Mouse (Mus musculus) cerebellum, postnatal 25 days (tissue): Measurements from ENCODE around the gene Rps6kl1.

ENCODE experiments used
- DNase-seq, 2 experiments: peaks; one replicate each; pipeline ENCODE4 v3.0.0; 2021; ENCODE audit warnings: mixed read lengths in 2 of 2

Rps6kl1 gene

DNA sequence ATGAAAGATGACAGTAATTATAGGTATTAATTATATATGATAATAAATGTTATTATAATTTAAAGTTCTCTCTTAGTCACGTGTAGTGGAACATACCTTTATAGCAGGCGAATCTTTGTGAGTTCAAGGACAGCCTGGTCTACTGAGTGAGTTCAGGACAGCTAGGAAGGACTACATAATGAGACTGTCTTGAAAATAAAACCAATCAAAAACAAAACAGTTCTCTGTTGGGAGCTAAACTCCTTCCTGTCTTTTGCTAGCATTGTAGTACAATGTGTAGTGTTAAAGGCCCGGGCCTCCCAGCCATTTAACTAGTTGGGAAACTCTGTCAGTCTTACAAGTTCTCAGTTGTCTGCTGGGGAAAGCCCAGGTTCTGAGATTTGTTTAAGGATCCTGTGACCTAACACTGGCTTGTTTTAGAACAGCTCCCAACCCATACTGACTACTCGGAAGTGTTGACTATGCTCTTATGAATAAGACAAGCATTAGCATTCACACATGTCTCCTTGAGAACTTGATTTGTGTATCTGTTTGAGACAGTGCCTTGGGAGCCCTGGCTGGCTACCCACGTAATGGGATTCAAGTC, 49.5 kb downstream of the Rps6kl1 start:
- DNase-seq: no peak

DNA sequence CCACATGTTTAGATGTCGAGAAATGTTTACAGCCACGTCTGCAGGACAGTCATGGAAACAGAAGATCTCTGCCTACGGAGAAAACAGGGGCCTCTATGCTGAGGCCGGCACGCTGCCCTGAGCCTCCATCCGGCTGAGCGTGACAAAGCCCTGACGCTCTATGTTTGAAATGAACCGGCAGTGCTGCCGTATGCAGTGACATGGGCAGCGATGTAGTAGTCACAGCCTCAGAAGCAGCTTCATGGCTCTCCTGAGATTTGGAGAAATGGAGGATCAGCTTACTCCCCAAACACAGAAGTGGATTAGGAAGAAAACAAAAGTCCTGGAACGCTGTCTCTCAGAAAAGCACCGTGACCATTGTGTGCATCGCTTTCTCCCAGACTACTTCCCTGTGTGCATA, 50.1 kb downstream of the Rps6kl1 start:
- DNase-seq: no peak

DNA sequence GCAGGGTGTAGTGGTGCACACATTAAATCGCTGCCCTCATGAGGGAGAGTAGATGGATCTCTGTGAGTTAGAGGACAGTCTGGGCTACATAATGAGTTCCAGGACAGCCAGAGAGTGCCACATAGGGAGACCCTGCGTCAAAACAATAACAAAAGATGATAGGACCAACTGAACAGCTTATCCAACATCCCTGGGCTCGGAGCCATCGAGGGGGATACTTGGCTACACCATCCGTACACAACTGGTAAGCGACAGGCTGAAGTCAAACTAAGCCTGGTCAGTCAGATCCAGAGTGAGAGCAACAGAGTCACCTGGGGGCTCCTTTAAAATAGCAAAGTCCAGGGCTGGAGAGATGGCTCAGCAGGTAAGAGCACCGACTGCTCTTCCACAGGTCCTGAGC, 55.2 kb downstream of the Rps6kl1 start:
- no peak for DNase-seq

DNA sequence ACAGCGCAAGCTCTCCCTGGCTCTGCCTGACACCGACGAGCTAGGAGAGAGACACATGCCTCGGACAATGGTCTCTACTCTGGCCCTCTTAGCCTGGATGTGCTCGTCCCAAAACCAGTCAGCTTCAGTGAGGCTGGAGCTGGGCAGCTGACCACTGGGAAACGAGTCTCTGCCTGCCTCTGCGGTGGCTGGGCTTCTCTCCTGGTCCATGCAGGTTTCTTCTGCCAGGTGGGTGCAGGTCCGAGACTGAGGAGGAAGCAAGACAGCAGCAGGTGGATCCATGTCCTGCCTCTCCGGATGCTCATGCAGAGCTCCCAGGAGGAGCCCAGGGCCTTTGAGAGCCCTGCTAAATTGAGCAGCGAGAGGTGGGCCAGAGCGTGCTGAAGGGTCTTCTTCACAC, 55.9 kb downstream of the Rps6kl1 start:
- no peak for DNase-seq

DNA sequence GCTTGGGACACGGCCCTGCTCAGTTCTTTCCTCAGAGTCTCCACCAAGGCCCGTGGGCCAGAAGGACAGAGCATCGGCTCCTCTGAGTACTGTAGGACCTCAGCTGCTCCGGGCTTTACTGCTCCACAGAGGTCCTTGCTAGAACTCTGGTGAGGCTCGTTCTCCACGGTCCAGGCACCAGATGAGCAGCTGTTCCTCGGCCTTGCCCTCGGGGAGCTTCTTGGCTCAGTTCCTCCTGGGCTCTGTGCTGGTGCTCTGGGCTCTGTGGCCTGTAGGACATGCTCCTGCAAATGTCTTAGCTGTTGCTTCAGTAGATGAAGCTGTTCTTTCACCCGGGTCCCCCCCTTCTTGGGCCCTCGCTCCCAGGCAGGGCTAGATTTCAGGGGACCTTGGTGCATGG, 56.4 kb downstream of the Rps6kl1 start:
- peak; percentile 41 to 49 for DNase-seq

DNA sequence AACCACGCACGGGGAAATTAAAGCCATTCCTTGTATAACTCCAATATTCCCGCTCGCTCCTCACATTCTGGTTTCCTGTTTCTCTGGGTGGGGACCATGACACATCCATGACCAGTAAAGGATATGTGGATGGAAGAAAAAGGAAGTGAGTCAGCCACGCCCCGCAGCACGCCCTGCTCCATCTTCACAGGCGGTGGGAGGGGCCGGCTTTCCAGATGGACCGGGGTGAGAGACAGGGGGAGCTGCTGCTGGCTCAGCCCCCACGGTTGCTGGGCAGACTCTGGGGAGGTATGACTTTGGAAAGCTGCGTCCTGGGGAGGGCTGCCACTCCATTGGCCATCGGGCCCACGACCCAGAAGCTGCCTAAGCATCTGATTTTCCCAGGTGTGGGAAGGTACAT, 57.1 kb downstream of the Rps6kl1 start:
- peak in 1 of 2 experiments; percentile 34 for DNase-seq

DNA sequence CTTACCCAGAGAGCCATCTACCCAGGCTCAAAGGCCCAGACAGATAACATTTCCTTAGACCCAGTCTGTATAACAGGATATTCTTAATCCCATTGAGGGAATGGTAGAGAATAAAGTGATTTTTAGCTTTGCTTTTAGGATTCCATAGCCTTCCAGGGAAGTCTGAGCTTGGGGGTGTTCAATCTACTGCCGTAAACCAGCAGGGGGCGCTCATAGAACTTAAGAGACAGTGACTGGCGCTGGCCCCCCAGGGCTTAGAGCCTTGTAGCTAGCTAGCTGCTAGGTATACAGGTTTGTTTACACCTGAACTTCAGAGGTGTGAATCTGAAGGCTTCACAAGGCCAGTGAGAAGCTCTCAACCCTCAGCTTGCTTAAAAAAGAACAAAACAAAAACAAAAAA, 58.9 kb downstream of the Rps6kl1 start:
- DNase-seq: peak; percentile 69 to 86

DNA sequence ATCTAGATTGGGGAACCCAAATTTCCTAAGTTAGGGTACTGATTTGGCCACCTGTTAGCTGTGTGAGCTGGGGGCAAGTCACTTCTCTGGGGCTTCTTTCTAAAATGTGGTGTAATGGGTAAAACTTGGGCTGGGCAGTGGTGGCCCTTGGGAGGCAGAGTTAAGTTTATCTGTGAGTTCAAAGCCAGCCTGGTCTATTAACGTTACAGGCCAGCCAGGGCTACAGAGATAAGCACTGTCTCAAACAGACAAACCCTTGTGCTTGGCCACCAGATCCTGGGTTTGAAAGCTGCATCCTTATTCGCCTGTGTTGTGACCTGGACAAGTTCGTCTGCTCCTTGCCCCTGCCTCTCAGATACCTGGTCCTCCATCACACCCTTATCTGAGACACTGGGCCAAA, 59.9 kb downstream of the Rps6kl1 start:
- DNase-seq: no peak

DNA sequence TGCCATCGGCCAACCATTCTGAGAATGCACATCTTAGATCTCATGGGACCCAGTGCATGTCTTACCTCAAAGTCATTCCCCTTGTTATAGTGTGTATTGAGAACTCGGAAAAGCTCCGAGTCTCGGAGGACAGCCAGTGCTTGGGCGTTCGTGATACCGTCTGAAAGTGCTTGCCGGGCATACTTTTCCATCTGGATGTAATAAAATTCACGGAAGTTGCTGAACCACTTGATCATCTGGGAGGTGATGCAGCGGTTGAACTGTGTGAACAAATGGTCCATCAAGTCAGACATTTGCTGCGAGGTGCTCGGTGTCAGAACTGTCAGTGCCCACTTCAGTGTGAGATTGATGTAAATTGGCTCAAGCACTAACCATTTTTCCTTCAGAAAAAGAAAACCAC, 63.2 kb downstream of the Rps6kl1 start:
- DNase-seq: no peak
